Mouse (Mus musculus): ENCODE measurements around the gene Psma2. TPM values are rescaled to one million over a fixed set of nuclear protein-coding genes. Genes with fewer than 3 reads are reported as not detected.

Psma2 gene
- 100 TPM for polyA plus RNA-seq (2014; fragmentation: Illumina TruSeq; extraction: RNeasy Lipid Tissue Mini Kit (QIAGEN cat#74804); ENCODE audit: insufficient read depth, low read depth, low replicate concordance)

GRCm38 (mm10) chr13:14612926-14613529 is at the start of gene Psma2, which contains the start of gene Mrpl32:
Gene Psma2 (plus strand): TSS chr13:14613240.
Gene Mrpl32 (minus strand): TSS chr13:14613165.

GRCm38 (mm10) chr13:14629726-14630641 is 16.9 kb downstream of the Psma2 start, which contains the start of gene AW209491:
Gene AW209491 (plus strand): TSS chr13:14630154.

Other genes with a start within 250 kb of the Psma2 start
- gene Hecw1, start 90.0 kb upstream of the Psma2 start, polyA plus RNA-seq (2014; fragmentation: Illumina TruSeq; extraction: RNeasy Lipid Tissue Mini Kit (QIAGEN cat#74804); ENCODE audit: insufficient read depth, low read depth, low replicate concordance) = not detected
- gene Mrpl32, start 75 bp upstream of the Psma2 start, polyA plus RNA-seq (2014; fragmentation: Illumina TruSeq; extraction: RNeasy Lipid Tissue Mini Kit (QIAGEN cat#74804); ENCODE audit: insufficient read depth, low read depth, low replicate concordance) = 39.4 TPM
- gene AW209491, start 16.9 kb downstream of the Psma2 start, polyA plus RNA-seq (2014; fragmentation: Illumina TruSeq; extraction: RNeasy Lipid Tissue Mini Kit (QIAGEN cat#74804); ENCODE audit: insufficient read depth, low read depth, low replicate concordance) = 10.3 TPM